ENCODE assay signal across 15 mouse cellular contexts in genomic region chr4:12799564-12799963, GRCm38 (mm10).
DNase-seq lines count a peak whose midpoint lies in the region; ATAC-seq lines count a peak whose summit lies in the region.
"Had no signal": no experiment of that assay in that cellular context is flagged by ENCODE, and none has a peak within 500 bp of the region (broad histone marks: within the 10 kb centered on the region; RNA-seq: fewer than 3 reads in every experiment).

No protein-coding gene starts in this region.

- H3K4me2 ChIP-seq in forebrain, embryonic 14.5 days (ENCODE audit: low read length): no peak overlapping the region
- no peak overlapping the region for H3K4me2 ChIP-seq in neural tube, embryonic 15.5 days
- H3K4me2 ChIP-seq: embryonic facial prominence, embryonic 13.5 days; hindbrain, embryonic 12.5 days had no signal

- no peak overlapping the region for H3K27ac ChIP-seq in forebrain, embryonic 14.5 days (ENCODE audit: low read depth, low read length)
- H3K27ac ChIP-seq in neural tube, embryonic 15.5 days (replicated peaks): no peak overlapping the region
- H3K27ac ChIP-seq: embryonic facial prominence, embryonic 13.5 days; gastrocnemius, adult 2 months; heart, embryonic 10.5 days; hindbrain, embryonic 12.5 days had no signal

- WGBS in forebrain, embryonic 14.5 days: 38% methylated on average over 5 of the region's 5 CpGs
- WGBS in neural tube, embryonic 15.5 days: 80% methylated on average over 5 of the region's 5 CpGs

- H3K9ac ChIP-seq in forebrain, embryonic 14.5 days (ENCODE audit: low read length): no peak overlapping the region
- H3K9ac ChIP-seq in neural tube, embryonic 15.5 days (replicated peaks): no peak overlapping the region
- H3K9ac ChIP-seq: embryonic facial prominence, embryonic 13.5 days; hindbrain, embryonic 12.5 days had no signal

- no peaks in the 10 kb centered on the region for H3K4me1 ChIP-seq in forebrain, embryonic 14.5 days (ENCODE audit: control insufficient read depth, insufficient read depth, low read length)
- no peaks in the 10 kb centered on the region for H3K4me1 ChIP-seq in neural tube, embryonic 15.5 days
- H3K4me1 ChIP-seq: embryonic facial prominence, embryonic 13.5 days; hindbrain, embryonic 12.5 days had no signal

- no peaks in the 10 kb centered on the region for H3K9me3 ChIP-seq in forebrain, embryonic 14.5 days (replicated peaks; ENCODE audit: control insufficient read depth, low read length)
- no peaks in the 10 kb centered on the region for H3K9me3 ChIP-seq in neural tube, embryonic 15.5 days (replicated peaks)
- H3K9me3 ChIP-seq: embryonic facial prominence, embryonic 13.5 days; heart, embryonic 10.5 days; hindbrain, embryonic 12.5 days had no signal

- peak; percentile 56 for DNase-seq in brain, embryonic 18.5 days (ENCODE audit: low read depth, low spot score)
- peak; percentile 88 for DNase-seq in forebrain, embryonic 14.5 days (ENCODE audit: low spot score)
- peak; percentile 65 for DNase-seq in layer of hippocampus, adult 9-10 months (ENCODE audit: low spot score)
- peak; percentile 50 to 66 for DNase-seq in left cerebral cortex, postnatal 36 days (ENCODE audit: low spot score in 2 of 2)
- no peak for DNase-seq in heart, postnatal 10 days
- DNase-seq in kidney, postnatal 36 days: no peak
- DNase-seq: adrenal gland, postnatal 36 days; cerebellum, adult 8-10 months; gastrocnemius, adult 2 months; midbrain, embryonic 14.5 days had no signal

- no peak overlapping the region for H3K4me3 ChIP-seq in forebrain, embryonic 14.5 days (ENCODE audit: low read depth, low read length)
- H3K4me3 ChIP-seq in neural tube, embryonic 15.5 days (replicated peaks): no peak overlapping the region
- H3K4me3 ChIP-seq: embryonic facial prominence, embryonic 13.5 days; gastrocnemius, adult 2 months; heart, embryonic 10.5 days; hindbrain, embryonic 12.5 days had no signal

- peak; percentile 90 for ATAC-seq in forebrain, embryonic 14.5 days
- no peak for ATAC-seq in neural tube, embryonic 15.5 days (ENCODE audit: low FRiP score)
- ATAC-seq: intestine, postnatal 0 days had no signal

- intact Hi-C loops in left cerebral cortex, postnatal 36 days (cut with DNase I): no loop called here
- intact Hi-C loops in heart, postnatal 10 days (cut with DNase I): no loop called here

- no peaks in the 10 kb centered on the region for H3K27me3 ChIP-seq in forebrain, embryonic 14.5 days (replicated peaks; ENCODE audit: control insufficient read depth, insufficient read depth, low read length)
- no peaks in the 10 kb centered on the region for H3K27me3 ChIP-seq in neural tube, embryonic 15.5 days (replicated peaks)
- H3K27me3 ChIP-seq: embryonic facial prominence, embryonic 13.5 days; hindbrain, embryonic 12.5 days had no signal

- no peaks in the 10 kb centered on the region for H3K36me3 ChIP-seq in forebrain, embryonic 14.5 days (ENCODE audit: control insufficient read depth, insufficient read depth, low read length)
- H3K36me3 ChIP-seq in neural tube, embryonic 15.5 days: no peaks in the 10 kb centered on the region
- H3K36me3 ChIP-seq: embryonic facial prominence, embryonic 13.5 days; heart, embryonic 10.5 days; hindbrain, embryonic 12.5 days had no signal

Comparison
In these comparisons a context has a peak if more than half of its experiments do, and no peak if none do; other contexts are left out.
1. DNase-seq: peak in brain, embryonic 18.5 days (single experiment), forebrain, embryonic 14.5 days (single experiment), layer of hippocampus, adult 9-10 months (single experiment) and left cerebral cortex, postnatal 36 days (2 of 2); none in heart, postnatal 10 days (0 of 2) and kidney, postnatal 36 days (0 of 2).